Mouse (Mus musculus) heart, adult 2 months (tissue): ENCODE data around the gene Col12a1. TPM values are rescaled to one million over a fixed set of nuclear protein-coding genes. Genes with fewer than 3 reads are reported as not detected.

Experiments used
- DNase-seq, 2 experiments: peaks; one replicate each; pipeline ENCODE4 v3.0.0; 2021
- H3K27ac ChIP-seq: fragments of 200-600 bp; 2 replicates; pipeline ENCODE4 v1.8.1; 2022
- H3K27me3 ChIP-seq: fragments of 200-500 bp; 2 replicates; pipeline ENCODE4 v1.6.1; 2012; ENCODE audit warnings: mild to moderate bottlenecking, low read length, inconsistent platforms, mixed read lengths; ENCODE audit not compliant: control insufficient read depth, insufficient read depth
- H3K36me3 ChIP-seq: fragments of 200-500 bp; 2 replicates; pipeline ENCODE4 v1.6.1; 2012; ENCODE audit warnings: low read length, inconsistent platforms; ENCODE audit not compliant: control insufficient read depth, insufficient read depth
- H3K4me1 ChIP-seq: fragments of 200-500 bp; 2 replicates; pipeline ENCODE4 v1.6.1; 2011; ENCODE audit warnings: low read length; ENCODE audit not compliant: control insufficient read depth, insufficient read depth
- H3K4me3 ChIP-seq: fragments of 200-600 bp; 2 replicates; pipeline ENCODE4 v1.8.1; 2022
- H3K79me2 ChIP-seq: fragments of 200-500 bp; replicated peaks from 2 replicates; pipeline ENCODE4 v1.6.1; 2012; ENCODE audit warnings: mild to moderate bottlenecking, inconsistent platforms, low read length, moderate library complexity, mixed read lengths; ENCODE audit not compliant: control insufficient read depth, insufficient read depth
- H3K9ac ChIP-seq: fragments of 200-500 bp; 2 replicates; pipeline ENCODE4 v1.6.1; 2012; ENCODE audit warnings: low read depth, mild to moderate bottlenecking, control low read depth, inconsistent platforms, low read length, mixed read lengths
- CTCF ChIP-seq: fragments of 200-600 bp; IDR thresholded peaks from 2 replicates; pipeline ENCODE4 v1.8.1; 2022; ENCODE audit warnings: antibody characterized with exemption, mild to moderate bottlenecking, moderate library complexity
- EP300 ChIP-seq: fragments of 200-500 bp; IDR thresholded peaks from 2 replicates; pipeline ENCODE4 v1.6.1; 2011; ENCODE audit warnings: low read depth, low read length, control low read depth; ENCODE audit not compliant: insufficient read depth
- POLR2A ChIP-seq: fragments of 200-500 bp; IDR thresholded peaks from 2 replicates; pipeline ENCODE4 v1.6.1; 2011; ENCODE audit warnings: mild to moderate bottlenecking, low read depth, low read length, control low read depth; ENCODE audit not compliant: insufficient read depth
- WGBS: fragments of 180-500 bp; shearing (Covaris S2); methylation state at CpG from one replicate; pipeline ENCODE4 v1.1.7; 2018; 5-methylcytosine and 5-hydroxymethylcytosine counted together
- intact Hi-C: fragments of 180-260 bp; cut with DNase I; formaldehyde crosslinking; loops from one replicate; pipeline ENCODE4 v1.15.1; 2025
- polyA plus RNA-seq: library from polyadenylated mRNA; depleted of rRNA; stranded (reverse); fragments of >200 nt; gene quantifications from 2 replicates; pipeline ENCODE4 v1.2.3, GENCODE M21; 2012
- total RNA-seq, 2 experiments: library from RNA; stranded (reverse); gene quantifications; 2 replicates each; pipeline ENCODE4 v1.2.3; 2021

Gene Col12a1
- total and polyA plus RNA-seq, 3 experiments, result 0.70 to 1.1 (median 0.96) TPM

DNA sequence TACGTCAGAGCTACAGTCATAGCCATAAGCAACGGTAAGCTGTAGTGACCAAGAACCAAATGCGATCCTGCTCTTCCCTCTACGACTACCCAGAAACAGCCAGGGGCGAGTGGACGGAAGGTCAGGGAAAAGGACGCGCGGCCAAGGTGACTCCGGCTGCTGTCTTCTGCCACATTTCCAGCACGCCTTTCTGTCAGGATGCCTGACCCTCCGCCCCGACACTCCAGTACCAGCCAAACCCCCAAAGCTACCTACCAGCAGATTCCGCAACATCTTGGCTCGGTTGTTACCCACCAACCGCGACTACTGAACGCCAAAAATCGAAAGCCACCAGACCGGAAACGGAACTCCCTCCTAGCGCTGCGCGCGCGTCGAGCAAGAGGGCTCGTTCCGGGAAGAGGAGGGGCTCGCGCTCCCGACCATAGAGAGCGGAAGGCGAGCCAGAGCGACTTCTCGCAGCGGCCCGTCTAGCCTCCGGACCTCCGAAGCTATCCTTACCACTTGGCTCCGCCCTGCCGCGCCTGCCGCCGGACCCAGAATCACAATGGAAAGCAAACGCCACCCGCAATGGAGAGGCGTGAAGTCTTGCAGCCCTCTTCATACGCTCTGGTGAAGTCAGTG, 40.9 kb upstream of the Col12a1 start, which contains the start of gene Cox7a2:
Gene Cox7a2 (minus strand): TSS at position 494 of the 621 bp plus-strand sequence.
- peak within 1 kb of the TSS; percentile 87 for H3K4me3 ChIP-seq
- TF ChIP-seq POLR2A, result peak; percentile 89
- TF ChIP-seq CTCF, result no peak
- peak; percentile 57; the same call in 1 of the 2 replicates for TF ChIP-seq EP300
- H3K27ac ChIP-seq, result peak within 1 kb of the TSS; percentile 94
- peaks cover 3% of the 10 kb centered on the region for H3K79me2 ChIP-seq
- DNase-seq, result peak; percentile 96 to 97
- H3K27me3 ChIP-seq, result no peaks in the 10 kb centered on the region
- peak within 1 kb of the TSS; percentile 82 for H3K9ac ChIP-seq
- WGBS, result under 1% methylated on average over 49 of the region's 49 CpGs
- peaks cover 4% of the 10 kb centered on the region for H3K4me1 ChIP-seq
- intact Hi-C loops, result loop anchor here (1.0 kb wide), 1 partner anchor 34 kb away; the partner anchor contains the start of gene Tmem30a
- H3K36me3 ChIP-seq, result peaks cover 17% of the 10 kb centered on the region

- no peak for DNase-seq
- Histone ChIP-seq H3K79me2 (peaks cover 3% of the 10 kb centered on the region), H3K4me3 (no peak overlapping the region), H3K36me3 (peaks cover 26% of the 10 kb centered on the region), H3K27ac (no peak overlapping the region), H3K27me3 (no peaks in the 10 kb centered on the region), H3K9ac (no peak overlapping the region), H3K4me1 (peaks cover 4% of the 10 kb centered on the region)
- intact Hi-C loops, result no loop called here
- 83% methylated on average over 4 of the region's 4 CpGs for WGBS
- TF ChIP-seq CTCF (no peak), EP300 (no peak), POLR2A (no peak)
These were observed 36.7 kb upstream of the Col12a1 start for GRCm38 (mm10) chr9:79755311-79755710.

- TF ChIP-seq CTCF (no peak), EP300 (no peak), POLR2A (no peak)
- Histone ChIP-seq H3K9ac (no peak overlapping the region), H3K79me2 (no peaks in the 10 kb centered on the region; the same call in none of the 2 replicates), H3K27me3 (no peaks in the 10 kb centered on the region), H3K27ac (no peak overlapping the region), H3K4me3 (no peak overlapping the region), H3K4me1 (no peaks in the 10 kb centered on the region), H3K36me3 (peaks cover 13% of the 10 kb centered on the region)
- DNase-seq, result no peak
- intact Hi-C loops, result no loop called here
- 84% methylated on average over 8 of the region's 8 CpGs for WGBS
These were observed 33.2 kb upstream of the Col12a1 start for GRCm38 (mm10) chr9:79751846-79752245.

DNA sequence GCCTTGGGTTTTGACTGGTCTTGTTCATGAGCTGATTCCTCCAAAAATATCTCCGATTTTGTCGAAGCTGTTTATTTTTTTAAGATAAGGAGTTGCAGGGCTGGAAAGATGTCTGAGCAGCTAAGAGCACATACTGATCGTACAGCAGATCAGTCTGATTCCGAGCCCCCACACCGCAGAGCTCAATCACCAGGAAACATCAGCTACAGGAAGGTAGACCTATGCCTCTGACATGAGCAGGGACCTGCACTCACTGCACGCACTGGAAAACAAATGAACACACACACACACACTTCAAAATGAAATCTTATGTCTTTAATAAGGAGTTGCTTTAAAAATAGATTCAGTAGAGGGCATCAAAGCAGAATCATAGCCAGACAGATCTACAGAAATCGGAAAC, 32.1 kb upstream of the Col12a1 start:
- Histone ChIP-seq H3K79me2 (no peaks in the 10 kb centered on the region; the same call in 1 of the 2 replicates), H3K36me3 (peaks cover 13% of the 10 kb centered on the region), H3K4me3 (no peak overlapping the region), H3K9ac (no peak overlapping the region), H3K27me3 (no peaks in the 10 kb centered on the region), H3K4me1 (no peaks in the 10 kb centered on the region), H3K27ac (no peak overlapping the region)
- intact Hi-C loops, result no loop called here
- DNase-seq, result no peak
- no peak for TF ChIP-seq CTCF
- TF ChIP-seq EP300, result no peak
- no peak for TF ChIP-seq POLR2A
- WGBS, result 43% methylated on average over 7 of the region's 7 CpGs

DNA sequence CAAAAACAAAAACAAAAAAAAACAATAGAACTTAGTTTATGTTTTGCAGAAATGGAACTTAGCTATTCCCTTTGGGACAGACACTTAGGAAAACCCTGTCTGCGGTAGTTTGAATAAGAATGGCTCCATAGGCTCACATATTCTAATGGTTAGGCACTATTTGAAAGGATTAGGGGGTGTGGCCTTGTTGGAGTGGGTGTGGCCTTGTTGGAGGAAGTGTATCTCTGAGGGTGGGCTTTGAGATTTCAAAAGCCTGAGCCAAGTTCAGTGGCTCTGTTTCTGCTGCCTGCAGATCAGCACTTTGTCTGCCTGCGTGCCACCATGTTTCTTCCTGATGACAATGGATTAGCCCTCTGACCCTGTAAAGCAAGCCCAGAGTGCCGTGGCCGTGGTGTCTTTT, 26.4 kb upstream of the Col12a1 start:
- Histone ChIP-seq H3K79me2 (no peaks in the 10 kb centered on the region), H3K4me1 (no peaks in the 10 kb centered on the region), H3K4me3 (no peak overlapping the region), H3K27me3 (no peaks in the 10 kb centered on the region), H3K27ac (no peak overlapping the region), H3K36me3 (no peaks in the 10 kb centered on the region), H3K9ac (no peak overlapping the region)
- intact Hi-C loops, result no loop called here
- no peak for DNase-seq
- no peak for TF ChIP-seq POLR2A
- no peak for TF ChIP-seq CTCF
- no peak for TF ChIP-seq EP300
- WGBS, result 82% methylated on average over 4 of the region's 4 CpGs

- H3K36me3 ChIP-seq, result no peaks in the 10 kb centered on the region
These were observed 17.0 kb upstream of the Col12a1 start for GRCm38 (mm10) chr9:79735608-79736007.

More at GRCm38 (mm10) chr9:79735608-79736007, 17.0 kb upstream of the Col12a1 start:
- intact Hi-C loops, result no loop called here
- Histone ChIP-seq H3K79me2 (no peaks in the 10 kb centered on the region), H3K27ac (no peak overlapping the region), H3K27me3 (no peaks in the 10 kb centered on the region), H3K4me1 (no peaks in the 10 kb centered on the region), H3K4me3 (no peak overlapping the region), H3K9ac (no peak overlapping the region)
- 84% methylated on average over 6 of the region's 6 CpGs for WGBS
- no peak for DNase-seq
- TF ChIP-seq POLR2A, result no peak
